Mouse (Mus musculus) heart, embryonic 14.5 days (tissue): ENCODE measurements at regions not wholly inside any gene's neighbourhood (a gene's known extent, or its start where the extent isn't known, plus 50 kb on each side); places are given as distances from the start of the nearest gene placed in this dataset.

Experiments
- ATAC-seq: fragments of 200-750 bp; cut with Nextera tagmentation; 2 replicates; pipeline ENCODE4 v1.8.0; 2017; ENCODE audit warnings: low read depth, moderate TSS enrichment; ENCODE audit not compliant: insufficient number of reproducible peaks, insufficient read depth, low FRiP score
- H3K27ac ChIP-seq, 2 experiments: fragments of 200-500 bp in 1 of 2; fragments of 300-500 bp in 1 of 2; sonication (generic) in 1 of 2; replicated peaks in 1 of 2; 2 replicates each; pipeline ENCODE4 v1.5.1; 2012 to 2014; ENCODE audit warnings: low read depth in 2 of 2, low read length in 2 of 2, control low read depth in 1 of 2, mild to moderate bottlenecking in 1 of 2, mixed read lengths in 1 of 2; ENCODE audit not compliant: control insufficient read depth in 1 of 2, insufficient read depth in 1 of 2
- H3K27me3 ChIP-seq: fragments of 300-500 bp; sonication (generic); 2 replicates; pipeline ENCODE4 v1.6.1; 2014; ENCODE audit warnings: mild to moderate bottlenecking, low read length, control low read depth; ENCODE audit not compliant: control insufficient read depth, insufficient read depth
- H3K36me3 ChIP-seq: fragments of 300-500 bp; sonication (generic); 2 replicates; pipeline ENCODE4 v1.6.1; 2014; ENCODE audit warnings: mild to moderate bottlenecking, control low read depth, low read length, mixed read lengths; ENCODE audit not compliant: control insufficient read depth, insufficient read depth
- H3K4me1 ChIP-seq, 2 experiments: fragments of 200-500 bp in 1 of 2; fragments of 300-500 bp in 1 of 2; sonication (generic) in 1 of 2; 2 replicates each; pipeline ENCODE4 v1.6.1; 2012 to 2014; ENCODE audit warnings: low read length in 2 of 2, control low read depth in 1 of 2, mixed read lengths in 1 of 2; ENCODE audit not compliant: control insufficient read depth in 2 of 2, insufficient read depth in 2 of 2
- H3K4me2 ChIP-seq: fragments of 300-500 bp; sonication (generic); 2 replicates; pipeline ENCODE4 v1.6.1; 2014; ENCODE audit warnings: mild to moderate bottlenecking, low read length
- H3K4me3 ChIP-seq, 2 experiments: fragments of 200-500 bp in 1 of 2; fragments of 300-500 bp in 1 of 2; sonication (generic) in 1 of 2; 2 replicates each; pipeline ENCODE4 v1.5.1; 2012 to 2014; ENCODE audit warnings: low read length in 2 of 2, mild to moderate bottlenecking in 2 of 2, control low read depth in 1 of 2, low read depth in 1 of 2, moderate library complexity in 1 of 2; ENCODE audit not compliant: control insufficient read depth in 1 of 2, insufficient read depth in 1 of 2
- H3K9ac ChIP-seq: fragments of 300-500 bp; sonication (generic); 2 replicates; pipeline ENCODE4 v1.6.1; 2014; ENCODE audit warnings: mild to moderate bottlenecking, low read length
- H3K9me3 ChIP-seq: fragments of 300-500 bp; sonication (generic); 2 replicates; pipeline ENCODE4 v1.6.1; 2016; ENCODE audit warnings: low read length, control low read depth; ENCODE audit not compliant: control insufficient read depth
- WGBS: fragments of 180-500 bp; shearing (Covaris S2); extraction: QIAGEN DNeasy Blood & Tissue Kit; methylation state at CpG from one replicate; pipeline ENCODE4 v1.1.7; 2014; 5-methylcytosine and 5-hydroxymethylcytosine counted together

DNA sequence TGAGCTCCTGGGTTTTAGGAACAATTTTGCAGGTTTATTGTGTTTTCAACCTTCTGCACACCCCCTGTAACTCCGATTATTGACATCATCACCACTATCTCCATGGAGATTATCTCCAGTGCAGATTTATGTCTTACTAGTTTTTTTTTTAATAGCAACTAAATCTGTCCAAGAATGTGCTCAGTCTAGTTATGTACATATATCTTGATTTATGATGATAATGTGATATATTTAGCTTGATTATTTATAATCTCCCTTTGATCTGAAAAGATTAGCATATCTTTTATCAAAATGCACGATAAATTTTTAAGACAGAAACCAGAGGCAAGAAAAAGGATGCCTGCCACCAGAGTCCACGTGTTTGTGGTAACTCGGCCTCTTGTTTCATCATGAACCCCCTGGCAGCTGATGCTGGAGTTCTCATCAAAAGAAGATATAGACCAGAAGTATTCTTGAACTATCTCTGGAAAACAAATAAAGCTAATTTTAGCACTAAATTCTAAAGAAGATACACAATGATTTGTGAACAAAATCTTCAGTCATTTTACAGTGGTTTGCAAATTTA is 169.6 kb downstream of the Npr3 start:
- no peak overlapping the region for H3K27ac ChIP-seq
- ATAC-seq, result no peak

DNA sequence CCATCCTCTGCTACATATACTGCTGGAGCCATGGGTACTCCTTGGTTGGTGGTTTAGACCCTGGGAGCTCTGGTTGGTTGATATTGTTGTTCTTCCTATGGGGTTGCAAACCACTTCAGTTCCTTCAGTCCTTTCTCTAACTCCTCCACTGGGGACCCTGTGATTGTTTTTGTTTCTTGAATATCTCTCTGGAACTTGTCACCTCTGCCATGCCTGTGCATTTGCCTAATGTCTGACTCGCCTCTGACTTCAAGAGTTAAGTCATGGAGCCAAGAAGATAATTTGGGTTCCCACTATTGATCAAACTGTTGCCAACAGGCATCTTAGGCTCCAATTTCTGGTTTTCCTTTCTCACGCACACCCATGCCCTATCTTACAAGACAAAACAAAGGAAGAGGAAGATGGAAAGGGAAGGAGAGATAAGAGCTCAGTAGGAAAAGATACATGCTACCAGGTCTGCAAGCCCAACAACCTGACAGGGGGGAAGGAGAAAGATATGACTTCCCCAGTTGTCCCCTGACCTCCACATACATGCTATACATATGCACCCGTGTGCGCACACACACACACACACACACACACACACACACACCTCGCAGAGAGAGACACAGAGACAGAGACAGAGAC is 172.3 kb downstream of the Npr3 start:
- Histone ChIP-seq H3K4me2 (no peak overlapping the region), H3K27ac (peak overlapping the region in 1 of 2 experiments; percentile 44; a peak in 1 of 4 replicates), H3K4me3 (no peak overlapping the region), H3K27me3 (no peaks in the 10 kb centered on the region), H3K36me3 (no peaks in the 10 kb centered on the region), H3K9me3 (no peaks in the 10 kb centered on the region), H3K9ac (no peak overlapping the region), H3K4me1 (no peaks in the 10 kb centered on the region)
- 69% methylated on average over 5 of the region's 5 CpGs for WGBS
- ATAC-seq, result peak; percentile 68; the same call in 1 of the 2 replicates

More for the DNA sequence above, 169.6 kb downstream of the Npr3 start:
- H3K36me3 ChIP-seq, result no peaks in the 10 kb centered on the region
- no peaks in the 10 kb centered on the region for H3K27me3 ChIP-seq
- no peak overlapping the region for H3K4me2 ChIP-seq
- H3K4me3 ChIP-seq, result no peak overlapping the region
- H3K9ac ChIP-seq, result no peak overlapping the region
- 75% methylated on average over 4 of the region's 4 CpGs for WGBS
- H3K4me1 ChIP-seq, result peaks cover 6 to 7% of the 10 kb centered on the region in 2 experiments; a peak in 3 of 4 replicates
- H3K9me3 ChIP-seq, result no peaks in the 10 kb centered on the region

DNA sequence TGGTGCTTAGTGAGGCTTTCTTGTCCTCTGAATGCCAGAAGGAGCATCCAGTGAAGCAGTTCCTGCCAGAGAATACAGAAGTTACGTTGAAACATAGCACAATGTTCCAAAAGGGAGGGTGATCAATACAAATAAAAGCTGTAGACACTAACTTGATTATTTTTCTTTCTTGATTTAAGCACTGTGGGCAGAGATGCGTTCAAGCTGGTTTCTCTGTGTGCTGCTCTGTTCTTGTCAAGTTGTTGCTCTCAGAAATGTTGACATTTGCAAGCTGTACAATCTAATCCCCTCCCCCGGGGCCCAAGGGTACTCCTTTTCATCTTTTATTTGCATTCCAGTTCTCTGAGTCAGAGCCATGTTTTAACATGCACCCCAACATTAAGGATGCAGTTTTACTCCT is 177.7 kb downstream of the Npr3 start:
- no peak overlapping the region for H3K4me2 ChIP-seq
- no peak overlapping the region for H3K4me3 ChIP-seq
- no peak for ATAC-seq
- 38% methylated on average over 3 of the region's 3 CpGs for WGBS
- H3K36me3 ChIP-seq, result no peaks in the 10 kb centered on the region
- no peak overlapping the region for H3K9ac ChIP-seq
- peaks cover 0 to 2% of the 10 kb centered on the region in 2 experiments; a peak in 1 of 4 replicates for H3K4me1 ChIP-seq
- no peak overlapping the region for H3K27ac ChIP-seq
- H3K27me3 ChIP-seq, result no peaks in the 10 kb centered on the region
- H3K9me3 ChIP-seq, result no peaks in the 10 kb centered on the region

DNA sequence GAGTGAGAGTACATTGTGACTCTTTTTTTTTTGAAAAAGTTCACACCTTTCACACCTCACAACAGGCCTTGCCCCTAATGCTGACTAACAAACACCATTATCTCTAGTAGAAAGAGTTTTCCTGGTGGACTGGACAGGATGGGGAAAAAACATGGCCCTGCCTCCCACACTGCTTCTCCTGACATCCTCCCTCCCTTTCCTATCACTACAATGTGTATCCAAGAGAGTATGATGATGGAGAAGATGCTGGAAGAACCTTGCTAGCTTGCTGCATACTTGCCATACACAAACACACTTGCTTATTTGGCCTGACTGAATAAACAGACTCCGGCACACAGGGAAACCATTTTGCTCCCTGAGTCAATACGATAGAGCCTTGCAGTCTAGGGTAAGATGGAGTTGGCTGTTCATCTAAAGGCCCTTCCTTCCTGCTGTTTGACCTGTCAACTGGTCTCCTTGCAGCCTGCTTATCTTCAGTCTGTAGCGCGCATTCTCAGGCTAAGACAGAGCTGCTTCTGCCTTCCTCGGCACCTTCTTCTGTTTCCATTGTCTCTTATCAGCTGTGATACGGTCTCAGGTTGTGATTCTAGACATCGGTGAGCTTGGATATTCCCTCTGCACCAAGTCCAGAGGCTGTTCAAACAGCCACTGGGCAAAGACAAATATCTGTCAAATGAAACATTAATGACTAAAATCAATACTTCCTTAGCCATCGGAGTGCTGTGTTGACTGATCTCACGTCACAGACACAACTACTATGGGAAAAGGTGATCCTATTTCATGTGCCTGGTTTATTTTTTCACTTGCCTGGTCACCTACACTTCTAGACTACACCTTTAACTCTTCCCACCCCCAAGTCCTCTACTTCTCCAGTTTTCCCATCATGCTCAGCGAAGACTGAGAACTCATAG is 181.2 kb downstream of the Npr3 start:
- H3K27me3 ChIP-seq, result no peaks in the 10 kb centered on the region
- no peaks in the 10 kb centered on the region for H3K9me3 ChIP-seq
- peak; percentile 81 for ATAC-seq
- H3K4me1 ChIP-seq, result peaks cover 0 to 2% of the 10 kb centered on the region in 2 experiments; a peak in 1 of 4 replicates
- H3K9ac ChIP-seq, result no peak overlapping the region
- peak overlapping the region; percentile 51 to 70 for H3K27ac ChIP-seq
- no peak overlapping the region for H3K4me3 ChIP-seq
- no peak overlapping the region for H3K4me2 ChIP-seq
- no peaks in the 10 kb centered on the region for H3K36me3 ChIP-seq
- WGBS, result 33% methylated on average over 10 of the region's 10 CpGs

DNA sequence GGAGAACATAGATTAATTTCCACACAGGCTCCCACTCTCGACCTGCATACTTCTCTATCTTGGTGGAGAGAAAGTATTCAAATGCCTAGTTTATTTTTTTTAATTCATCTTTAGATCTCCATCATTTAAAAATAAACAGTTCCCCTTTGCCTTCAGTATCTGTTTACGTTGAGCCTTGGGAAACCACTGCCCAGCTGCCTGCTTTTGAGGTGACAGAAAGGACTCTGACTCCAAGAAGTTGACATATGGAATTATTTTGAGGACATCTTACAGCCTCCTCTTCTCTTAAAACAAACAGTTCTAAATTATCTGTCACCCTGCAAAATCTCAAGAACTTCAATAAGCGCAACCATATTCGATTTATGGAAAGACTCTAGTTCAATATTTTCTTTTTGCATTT is 186.4 kb downstream of the Npr3 start:
- ATAC-seq, result no peak
- Histone ChIP-seq H3K9me3 (no peaks in the 10 kb centered on the region), H3K4me2 (no peak overlapping the region), H3K27me3 (no peaks in the 10 kb centered on the region), H3K4me1 (no peaks in the 10 kb centered on the region), H3K9ac (no peak overlapping the region), H3K36me3 (no peaks in the 10 kb centered on the region), H3K4me3 (no peak overlapping the region), H3K27ac (no peak overlapping the region)
- WGBS, result 72% methylated on average over 4 of the region's 4 CpGs

GRCm38 (mm10) chr15:11716168-11716842 is 190.8 kb downstream of the Npr3 start:
- H3K9me3 ChIP-seq, result no peaks in the 10 kb centered on the region
- no peaks in the 10 kb centered on the region for H3K27me3 ChIP-seq
- H3K36me3 ChIP-seq, result no peaks in the 10 kb centered on the region
- H3K4me3 ChIP-seq, result no peak overlapping the region
- H3K9ac ChIP-seq, result no peak overlapping the region
- H3K4me2 ChIP-seq, result no peak overlapping the region
- no peak overlapping the region for H3K27ac ChIP-seq
- ATAC-seq, result no peak
- 79% methylated on average over 11 of the region's 11 CpGs for WGBS
- no peaks in the 10 kb centered on the region for H3K4me1 ChIP-seq

DNA sequence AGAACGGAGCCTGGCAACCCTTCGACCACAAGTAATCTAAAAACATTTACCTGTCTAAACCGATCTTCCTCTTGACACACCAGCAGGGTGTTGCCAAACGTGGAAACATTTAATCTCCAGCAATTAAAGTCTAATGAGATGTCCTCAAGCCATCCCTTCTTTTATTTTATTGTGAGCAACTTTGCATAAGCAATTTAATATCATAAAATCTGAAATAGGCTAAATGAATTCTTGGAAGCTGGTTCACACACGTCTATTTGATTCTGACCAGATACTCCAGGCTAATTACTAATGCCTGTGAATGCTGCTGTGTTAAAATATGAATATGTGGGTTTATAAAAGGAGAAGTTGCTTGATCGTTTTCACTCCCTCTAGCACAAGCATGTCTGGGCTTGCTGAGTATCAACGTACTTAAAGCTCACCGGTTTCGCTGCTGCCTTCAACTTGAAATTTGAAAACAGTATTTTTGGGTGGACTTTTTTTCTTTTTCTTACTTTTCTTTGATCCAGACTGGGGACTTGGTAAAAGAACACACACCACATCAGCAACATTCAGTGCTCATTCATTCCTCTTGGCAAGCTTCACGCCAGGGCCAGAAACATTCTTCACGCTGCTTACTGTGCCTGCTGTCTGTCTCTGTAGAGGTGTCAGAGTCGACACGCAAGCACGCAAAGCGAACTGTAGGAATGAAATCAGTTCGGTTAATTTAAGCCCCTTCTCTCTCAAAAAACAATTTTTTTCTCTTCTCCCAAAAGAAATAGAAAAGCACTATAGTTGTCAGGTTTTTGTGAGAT is 194.4 kb downstream of the Npr3 start:
- Histone ChIP-seq H3K27ac (no peak overlapping the region; a peak in 1 of 4 replicates), H3K36me3 (no peaks in the 10 kb centered on the region), H3K4me3 (no peak overlapping the region), H3K9ac (no peak overlapping the region), H3K4me1 (no peaks in the 10 kb centered on the region), H3K9me3 (no peaks in the 10 kb centered on the region), H3K27me3 (no peaks in the 10 kb centered on the region), H3K4me2 (no peak overlapping the region)
- WGBS, result 51% methylated on average over 16 of the region's 16 CpGs
- ATAC-seq, result no peak
